Mouse (Mus musculus): ENCODE measurements around the gene Pten. TPM values are rescaled to one million over a fixed set of nuclear protein-coding genes. Genes with fewer than 3 reads are reported as not detected.
"Not testable (repeated sequence)": the region's sequence is repeated elsewhere in the genome, so short reads cannot be mapped to it uniquely, and the experiment has no call there.

The Pten gene
- polyA plus RNA-seq, 1 experiment from 2014 or later = 6.7 TPM

DNA sequence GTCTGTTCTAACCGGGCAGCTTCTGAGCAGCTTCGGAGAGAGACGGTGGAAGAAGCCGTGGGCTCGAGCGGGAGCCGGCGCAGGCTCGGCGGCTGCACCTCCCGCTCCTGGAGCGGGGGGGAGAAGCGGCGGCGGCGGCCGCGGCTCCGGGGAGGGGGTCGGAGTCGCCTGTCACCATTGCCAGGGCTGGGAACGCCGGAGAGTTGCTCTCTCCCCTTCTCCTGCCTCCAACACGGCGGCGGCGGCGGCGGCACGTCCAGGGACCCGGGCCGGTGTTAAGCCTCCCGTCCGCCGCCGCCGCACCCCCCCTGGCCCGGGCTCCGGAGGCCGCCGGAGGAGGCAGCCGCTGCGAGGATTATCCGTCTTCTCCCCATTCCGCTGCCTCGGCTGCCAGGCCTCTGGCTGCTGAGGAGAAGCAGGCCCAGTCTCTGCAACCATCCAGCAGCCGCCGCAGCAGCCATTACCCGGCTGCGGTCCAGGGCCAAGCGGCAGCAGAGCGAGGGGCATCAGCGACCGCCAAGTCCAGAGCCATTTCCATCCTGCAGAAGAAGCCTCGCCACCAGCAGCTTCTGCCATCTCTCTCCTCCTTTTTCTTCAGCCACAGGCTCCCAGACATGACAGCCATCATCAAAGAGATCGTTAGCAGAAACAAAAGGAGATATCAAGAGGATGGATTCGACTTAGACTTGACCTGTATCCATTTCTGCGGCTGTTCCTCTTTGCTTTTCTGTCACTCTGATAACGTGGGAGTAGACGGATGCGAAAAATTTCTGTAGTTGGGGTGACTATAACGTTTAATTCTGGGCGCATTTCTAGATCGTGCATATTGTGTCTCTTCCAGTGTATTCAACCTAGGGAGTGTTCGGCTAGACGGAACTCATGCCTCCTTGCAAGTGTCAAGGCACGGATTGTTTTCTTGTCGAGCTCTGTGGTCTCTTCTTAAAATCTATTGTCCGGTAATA is 815 bp downstream of the Pten start:
- DNase-seq (ENCODE audit: low spot score) = peak; percentile 74
- H3K4me3 ChIP-seq = peak overlapping the region; percentile 89
- H3K36me3 ChIP-seq (replicated peaks) = peaks cover 11% of the 10 kb centered on the region
- peaks cover 31% of the 10 kb centered on the region for H3K4me1 ChIP-seq
- under 1% methylated on average over 69 of the region's 69 CpGs for WGBS
- peaks cover 22% of the 10 kb centered on the region for H3K27me3 ChIP-seq (replicated peaks; ENCODE audit: low read depth, poor library complexity, severe bottlenecking)
- no peaks in the 10 kb centered on the region for H3K9me3 ChIP-seq
- H3K27ac ChIP-seq (replicated peaks) = peak overlapping the region; percentile 98

DNA sequence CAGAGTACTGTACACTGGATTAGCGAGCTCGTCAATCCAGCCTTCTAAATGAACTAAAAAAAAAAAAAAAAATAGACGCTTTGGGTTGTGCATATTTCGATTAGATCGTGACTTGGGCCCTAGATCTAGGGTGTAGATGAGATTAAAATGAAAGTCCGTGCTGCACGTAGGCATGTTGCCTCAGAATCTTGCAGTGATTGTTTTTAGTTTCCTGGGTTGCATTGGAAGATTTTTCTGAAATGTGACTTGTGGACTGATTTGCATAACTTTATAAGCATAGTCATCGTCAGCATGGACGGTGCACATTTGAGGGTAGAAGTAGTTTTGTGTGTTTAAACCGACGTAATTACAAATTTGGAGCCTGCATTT is 1.5 kb downstream of the Pten start:
- WGBS = under 1% methylated on average over 11 of the region's 11 CpGs
- peaks cover 15% of the 10 kb centered on the region for H3K27me3 ChIP-seq (replicated peaks; ENCODE audit: low read depth, poor library complexity, severe bottlenecking)
- H3K4me1 ChIP-seq = peaks cover 31% of the 10 kb centered on the region
- no peaks in the 10 kb centered on the region for H3K9me3 ChIP-seq
- peak overlapping the region; percentile 98; the same call in 1 of the 2 replicates for H3K27ac ChIP-seq (replicated peaks)
- peaks cover 17% of the 10 kb centered on the region for H3K36me3 ChIP-seq (replicated peaks)
- no peak for DNase-seq (ENCODE audit: low spot score)
- H3K4me3 ChIP-seq = peak overlapping the region; percentile 89

- Histone ChIP-seq H3K4me3 (peak overlapping the region; percentile 89), H3K36me3 (replicated peaks) (peaks cover 22% of the 10 kb centered on the region), H3K27ac (replicated peaks) (no peak overlapping the region; the same call in 1 of the 2 replicates), H3K4me1 (peaks cover 28% of the 10 kb centered on the region), H3K27me3 (replicated peaks; ENCODE audit: low read depth, poor library complexity, severe bottlenecking) (peaks cover 9% of the 10 kb centered on the region), H3K9me3 (no peaks in the 10 kb centered on the region)
- 3% methylated on average over 8 of the region's 8 CpGs for WGBS
- DNase-seq (ENCODE audit: low spot score) = no peak
These were observed 2.2 kb downstream of the Pten start for GRCm38 (mm10) chr19:32759357-32760024.

- Histone ChIP-seq H3K9me3 (no peaks in the 10 kb centered on the region), H3K27ac (replicated peaks) (no peak overlapping the region), H3K4me3 (peak overlapping the region; percentile 89), H3K36me3 (replicated peaks) (peaks cover 31% of the 10 kb centered on the region), H3K4me1 (peaks cover 18% of the 10 kb centered on the region), H3K27me3 (replicated peaks; ENCODE audit: low read depth, poor library complexity, severe bottlenecking) (no peaks in the 10 kb centered on the region)
- WGBS = 46% methylated on average over 6 of the region's 6 CpGs
- no peak for DNase-seq (ENCODE audit: low spot score)
These were observed 3.2 kb downstream of the Pten start for GRCm38 (mm10) chr19:32760499-32760898.

GRCm38 (mm10) chr19:32761162-32761561 is 3.9 kb downstream of the Pten start:
- H3K27ac ChIP-seq (replicated peaks) = no peak overlapping the region
- peaks cover 38% of the 10 kb centered on the region for H3K36me3 ChIP-seq (replicated peaks)
- peaks cover 15% of the 10 kb centered on the region for H3K4me1 ChIP-seq
- no peaks in the 10 kb centered on the region for H3K9me3 ChIP-seq
- no peak overlapping the region; the same call in 1 of the 2 replicates for H3K4me3 ChIP-seq
- no peaks in the 10 kb centered on the region for H3K27me3 ChIP-seq (replicated peaks; ENCODE audit: low read depth, poor library complexity, severe bottlenecking)
- no peak for DNase-seq (ENCODE audit: low spot score)
- 63% methylated on average over 4 of the region's 4 CpGs for WGBS

DNA sequence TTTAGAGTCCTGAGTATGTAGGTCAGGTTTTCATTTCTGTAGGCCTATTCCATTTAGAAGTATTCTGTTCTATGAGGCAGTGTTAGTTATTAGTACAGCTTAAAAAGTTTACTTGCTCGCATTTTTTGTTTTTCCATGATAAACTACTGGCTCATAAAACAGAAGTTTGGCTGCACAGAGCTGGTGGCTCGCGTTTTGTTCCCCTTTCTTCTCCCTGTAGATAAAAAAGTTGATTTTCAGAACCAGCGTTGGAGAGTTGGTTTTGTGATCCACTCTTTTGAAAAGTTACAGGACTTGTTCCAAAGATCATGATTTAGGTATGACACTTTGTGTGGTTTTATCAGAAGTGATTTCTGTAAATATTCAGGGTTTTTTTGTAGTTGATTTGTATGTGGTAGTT is 5.2 kb downstream of the Pten start:
- Histone ChIP-seq H3K27ac (replicated peaks) (no peak overlapping the region), H3K4me3 (no peak overlapping the region), H3K27me3 (replicated peaks; ENCODE audit: low read depth, poor library complexity, severe bottlenecking) (no peaks in the 10 kb centered on the region), H3K36me3 (replicated peaks) (peaks cover 41% of the 10 kb centered on the region), H3K4me1 (peaks cover 15% of the 10 kb centered on the region), H3K9me3 (no peaks in the 10 kb centered on the region)
- 92% methylated on average over 4 of the region's 4 CpGs for WGBS
- DNase-seq (ENCODE audit: low spot score) = no peak

DNA sequence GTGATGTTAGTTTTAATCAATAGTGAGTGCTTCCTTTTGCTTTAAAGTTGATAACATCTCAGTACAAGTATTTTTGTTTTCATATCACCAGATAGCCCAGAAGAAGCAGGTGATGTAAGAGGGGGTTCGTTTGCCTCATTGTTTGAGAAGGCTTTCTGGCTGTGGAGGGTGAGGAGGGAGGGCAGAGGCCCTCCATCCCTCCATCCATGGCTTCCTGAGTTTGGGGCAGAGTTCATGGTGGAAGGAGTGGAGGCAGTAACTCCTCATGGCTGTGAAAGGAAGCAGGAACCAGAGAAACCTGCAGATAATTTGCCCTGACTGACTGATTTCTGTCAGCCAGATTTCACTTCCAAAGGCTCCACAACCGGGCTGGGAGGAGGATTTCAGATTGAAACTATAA is 21.1 kb downstream of the Pten start:
- Histone ChIP-seq H3K4me1 (peaks cover 5% of the 10 kb centered on the region), H3K36me3 (replicated peaks) (peaks cover 10% of the 10 kb centered on the region), H3K9me3 (no peaks in the 10 kb centered on the region), H3K27ac (replicated peaks) (no peak overlapping the region), H3K27me3 (replicated peaks; ENCODE audit: low read depth, poor library complexity, severe bottlenecking) (no peaks in the 10 kb centered on the region), H3K4me3 (no peak overlapping the region)
- no peak for DNase-seq (ENCODE audit: low spot score)
- 42% methylated on average over 2 of the region's 2 CpGs for WGBS

DNA sequence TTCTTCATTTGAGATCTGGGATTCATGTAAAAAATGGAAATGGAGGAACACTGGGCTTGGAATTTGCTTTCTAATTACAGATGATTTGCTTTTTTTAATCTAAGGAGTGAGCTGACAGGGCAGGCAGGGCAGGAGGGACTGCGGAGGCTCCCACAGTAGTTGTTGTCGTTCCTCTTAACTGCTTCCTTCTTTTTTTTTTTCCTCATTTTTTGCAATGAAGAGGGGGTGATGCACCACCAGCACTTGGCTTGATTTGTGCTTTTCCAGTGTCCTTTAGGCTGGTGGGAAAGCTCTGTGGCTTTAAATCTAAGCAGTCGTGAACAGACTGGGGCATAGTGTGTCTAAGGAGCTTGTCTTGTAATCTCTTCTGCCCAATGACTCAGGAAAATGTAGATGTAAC is 21.8 kb downstream of the Pten start:
- no peak overlapping the region for H3K27ac ChIP-seq (replicated peaks)
- H3K9me3 ChIP-seq = no peaks in the 10 kb centered on the region
- peaks cover 7% of the 10 kb centered on the region for H3K36me3 ChIP-seq (replicated peaks)
- WGBS = 80% methylated on average over 3 of the region's 3 CpGs
- peaks cover 5% of the 10 kb centered on the region for H3K4me1 ChIP-seq
- no peak overlapping the region for H3K4me3 ChIP-seq
- DNase-seq (ENCODE audit: low spot score) = no peak
- no peaks in the 10 kb centered on the region for H3K27me3 ChIP-seq (replicated peaks; ENCODE audit: low read depth, poor library complexity, severe bottlenecking)

DNA sequence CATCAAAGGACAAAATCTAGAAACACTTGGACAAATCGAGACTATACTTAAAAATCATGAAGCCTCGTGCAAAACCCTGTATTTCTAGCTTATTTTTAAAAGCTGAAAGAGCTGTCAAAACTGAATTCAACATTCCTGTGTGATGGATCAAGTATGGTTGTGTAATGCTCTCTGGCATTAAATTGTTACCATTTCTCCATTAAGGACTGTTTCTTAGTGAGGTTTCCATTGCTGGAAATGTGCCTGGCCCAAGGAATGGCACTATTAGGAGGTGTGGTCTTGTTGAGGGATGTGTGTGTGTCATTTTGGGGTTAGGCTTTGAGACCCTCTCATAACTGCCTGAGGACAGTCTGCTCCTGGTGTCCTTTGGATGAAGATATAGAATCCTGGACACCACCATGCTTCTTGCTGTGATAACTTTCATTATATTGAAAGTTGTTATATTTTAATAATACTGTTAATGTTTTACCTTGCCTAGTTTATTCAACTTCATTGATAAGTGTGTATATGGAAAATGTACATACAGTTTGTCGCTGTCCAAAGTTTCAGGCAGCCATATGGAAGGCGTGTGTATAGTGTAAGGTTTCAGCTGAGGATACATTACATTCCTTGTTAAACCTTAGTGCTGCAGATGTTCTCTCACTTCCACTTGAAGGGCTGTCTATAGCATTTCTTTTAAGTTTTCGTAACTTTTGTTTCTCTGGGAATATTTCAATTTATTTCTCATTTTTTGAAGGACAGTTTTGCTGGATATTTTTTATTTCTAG is 24.2 kb downstream of the Pten start:
- H3K27ac ChIP-seq (replicated peaks) = no peak overlapping the region
- no peaks in the 10 kb centered on the region for H3K27me3 ChIP-seq (replicated peaks; ENCODE audit: low read depth, poor library complexity, severe bottlenecking)
- no peaks in the 10 kb centered on the region for H3K9me3 ChIP-seq
- no peak for DNase-seq (ENCODE audit: low spot score)
- H3K4me3 ChIP-seq = no peak overlapping the region
- WGBS = 88% methylated on average over 5 of the region's 5 CpGs
- H3K36me3 ChIP-seq (replicated peaks) = peaks cover 25% of the 10 kb centered on the region
- H3K4me1 ChIP-seq = peaks cover 5% of the 10 kb centered on the region

DNA sequence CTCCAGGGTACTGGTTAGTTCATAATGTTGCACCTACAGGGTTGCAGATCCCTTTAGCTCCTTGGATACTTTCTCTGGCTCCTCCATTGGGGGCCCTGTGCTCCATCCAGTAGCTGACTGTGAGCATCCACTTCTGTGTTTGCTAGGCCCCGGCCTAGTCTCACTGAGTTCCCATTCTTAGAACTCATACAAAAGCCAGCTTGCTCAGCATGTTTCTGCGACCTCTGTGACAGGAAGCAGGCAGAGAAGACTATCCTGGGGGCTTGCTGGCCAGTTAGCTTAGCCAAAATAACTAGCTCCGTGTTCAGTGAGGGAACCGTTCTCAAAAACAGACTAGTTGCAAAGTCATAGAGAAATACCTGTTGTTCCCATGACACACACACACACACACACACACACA is 30.1 kb downstream of the Pten start:
- H3K9me3 ChIP-seq; DNase-seq (ENCODE audit: low spot score); H3K4me3 ChIP-seq; H3K27ac ChIP-seq (replicated peaks); H3K27me3 ChIP-seq (replicated peaks; ENCODE audit: low read depth, poor library complexity, severe bottlenecking): not testable (repeated sequence)
- peaks cover 33% of the 10 kb centered on the region for H3K4me1 ChIP-seq
- 32% methylated on average over 4 of the region's 4 CpGs for WGBS
- H3K36me3 ChIP-seq (replicated peaks) = peaks cover 25% of the 10 kb centered on the region

DNA sequence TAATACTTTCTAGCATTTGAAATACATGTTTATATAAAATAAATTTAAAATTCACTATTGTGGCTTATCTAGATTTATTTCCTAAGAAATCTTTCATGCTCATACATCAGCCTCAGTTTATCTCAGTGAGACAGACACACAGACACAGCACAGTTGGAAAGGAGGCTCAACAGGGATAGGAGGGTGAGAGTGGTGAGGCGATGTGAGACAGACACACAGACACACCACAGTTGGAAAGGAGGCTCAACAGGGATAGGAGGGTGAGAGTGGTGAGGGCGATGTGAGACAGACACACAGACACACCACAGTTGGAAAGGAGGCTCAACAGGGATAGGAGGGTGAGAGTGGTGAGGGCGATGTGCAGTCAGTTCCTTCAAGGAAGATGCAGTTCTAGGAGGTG is 30.7 kb downstream of the Pten start:
- 89% methylated on average over 3 of the region's 3 CpGs for WGBS
- H3K27me3 ChIP-seq (replicated peaks; ENCODE audit: low read depth, poor library complexity, severe bottlenecking); H3K4me3 ChIP-seq; H3K9me3 ChIP-seq; H3K27ac ChIP-seq (replicated peaks); DNase-seq (ENCODE audit: low spot score): not testable (repeated sequence)
- Histone ChIP-seq H3K36me3 (replicated peaks) (peaks cover 20% of the 10 kb centered on the region), H3K4me1 (peaks cover 36% of the 10 kb centered on the region)

DNA sequence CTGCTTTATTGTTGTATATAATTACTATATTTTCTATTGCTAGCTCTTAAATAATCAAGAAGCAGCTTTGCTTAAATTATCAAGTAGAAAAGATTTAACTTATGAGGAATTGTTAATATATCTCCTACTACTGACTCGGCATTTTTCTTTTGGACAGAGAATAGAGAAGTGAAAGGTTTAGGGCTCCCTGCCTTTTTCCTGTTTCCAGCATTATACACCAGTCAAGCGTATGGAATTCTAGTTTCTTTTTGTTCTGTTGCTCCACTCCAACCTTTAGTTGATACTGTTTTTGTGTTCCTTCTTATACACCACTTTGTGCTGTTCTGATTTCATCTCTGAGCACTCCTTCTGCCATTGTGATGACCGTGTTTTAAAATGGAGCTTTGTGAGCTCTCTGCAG is 32.2 kb downstream of the Pten start:
- WGBS = 73% methylated on average over 3 of the region's 3 CpGs
- no peak overlapping the region for H3K4me3 ChIP-seq
- H3K4me1 ChIP-seq = peaks cover 50% of the 10 kb centered on the region
- H3K27ac ChIP-seq (replicated peaks) = no peak overlapping the region
- H3K9me3 ChIP-seq = no peaks in the 10 kb centered on the region
- DNase-seq (ENCODE audit: low spot score) = no peak
- H3K36me3 ChIP-seq (replicated peaks) = peaks cover 14% of the 10 kb centered on the region
- no peaks in the 10 kb centered on the region for H3K27me3 ChIP-seq (replicated peaks; ENCODE audit: low read depth, poor library complexity, severe bottlenecking)
